Mouse (Mus musculus) retina, adult 2 months (tissue): ENCODE data around the gene Olfr600.
"Not testable (repeated sequence)": the region's sequence is repeated elsewhere in the genome, so short reads cannot be mapped to it uniquely, and the experiment has no call there.

Experiments
- DNase-seq: peaks from one replicate; pipeline ENCODE4 v3.0.0-alpha.2; 2012; ENCODE audit warnings: low read depth, low spot score

The Olfr600 gene

DNA sequence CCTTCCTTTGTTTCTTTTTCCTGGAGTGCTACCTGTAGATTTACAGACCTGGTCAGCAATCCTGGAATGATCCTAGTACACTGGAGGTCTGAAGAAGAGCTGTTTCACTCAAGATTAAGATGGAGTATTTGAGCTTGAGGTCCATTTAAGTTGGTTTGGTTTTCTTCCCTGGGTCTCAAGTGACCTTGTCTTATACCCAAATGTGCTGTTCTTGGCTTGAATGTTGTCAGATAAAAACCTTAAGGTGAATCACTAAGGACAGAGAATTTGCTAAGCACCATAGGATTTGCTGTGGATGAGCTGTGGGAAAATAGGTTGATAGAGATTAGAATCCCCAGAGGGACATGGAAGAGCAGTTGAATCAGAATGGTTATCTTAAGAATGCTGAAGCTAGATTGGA lies at the start of gene Olfr600:
TSS of gene Olfr600 (minus strand) at position 101 of the 400 bp plus-strand sequence.
- no peak for DNase-seq

DNA sequence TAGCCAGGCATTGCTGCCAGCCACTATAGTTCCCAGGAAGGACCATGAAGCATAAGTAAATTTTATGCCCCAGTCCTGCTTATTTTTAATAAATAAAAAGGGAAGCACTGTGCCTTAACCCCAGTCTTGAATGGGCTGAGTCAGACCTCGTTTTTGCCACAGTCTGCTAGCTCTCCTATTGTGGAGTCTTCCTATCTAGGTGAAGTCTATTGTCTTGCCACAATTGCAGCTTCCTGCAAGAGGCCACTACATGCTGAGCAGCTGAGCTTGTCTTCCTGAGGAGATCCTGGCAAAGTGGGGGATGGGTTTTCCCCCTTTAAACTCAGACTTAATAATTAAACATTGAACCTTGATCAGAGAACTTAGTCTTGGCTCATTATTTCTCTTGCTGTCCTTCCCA lies 49.5 kb upstream of the Olfr600 start:
- DNase-seq: no peak

DNA sequence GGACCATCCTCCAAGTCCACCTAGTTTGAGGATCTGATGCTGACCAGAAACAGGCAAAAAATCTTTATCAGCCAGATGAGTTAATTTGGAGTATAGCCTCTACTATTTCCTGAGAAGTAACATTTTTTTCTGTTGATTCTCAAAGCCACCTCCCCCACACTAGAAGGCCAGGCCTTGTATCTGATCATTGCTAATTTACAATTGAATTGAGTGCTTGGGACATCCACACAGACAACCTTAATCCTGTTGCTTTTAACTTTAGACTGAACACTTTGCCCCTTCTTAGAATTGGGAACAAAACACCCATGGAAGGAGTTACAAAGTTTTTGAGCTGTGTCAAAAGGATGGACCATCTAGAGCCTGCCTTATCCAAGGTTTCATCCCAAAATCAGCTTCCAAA lies 48.3 kb upstream of the Olfr600 start:
- no peak for DNase-seq

DNA sequence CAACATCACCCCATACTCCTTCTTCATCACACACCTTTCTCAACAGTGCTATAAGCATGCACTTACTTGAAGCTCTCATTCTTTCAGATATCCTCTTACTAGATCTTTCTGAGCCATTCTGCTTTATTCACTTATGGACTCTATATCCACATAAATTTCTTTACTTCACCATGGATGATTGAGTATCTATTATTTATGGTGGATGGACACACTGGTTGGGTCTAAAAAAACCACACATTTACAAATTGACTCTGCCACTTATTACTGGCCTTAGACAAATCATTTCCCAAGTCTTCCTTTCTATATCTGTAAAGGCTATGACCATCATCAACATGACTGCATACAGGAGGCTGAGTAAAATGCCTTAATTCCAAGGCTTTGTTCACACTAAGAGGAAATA lies 36.6 kb upstream of the Olfr600 start, which contains the start of gene Olfr603:
TSS of gene Olfr603 (minus strand) at position 101 of the 400 bp plus-strand sequence.
- DNase-seq: no peak

DNA sequence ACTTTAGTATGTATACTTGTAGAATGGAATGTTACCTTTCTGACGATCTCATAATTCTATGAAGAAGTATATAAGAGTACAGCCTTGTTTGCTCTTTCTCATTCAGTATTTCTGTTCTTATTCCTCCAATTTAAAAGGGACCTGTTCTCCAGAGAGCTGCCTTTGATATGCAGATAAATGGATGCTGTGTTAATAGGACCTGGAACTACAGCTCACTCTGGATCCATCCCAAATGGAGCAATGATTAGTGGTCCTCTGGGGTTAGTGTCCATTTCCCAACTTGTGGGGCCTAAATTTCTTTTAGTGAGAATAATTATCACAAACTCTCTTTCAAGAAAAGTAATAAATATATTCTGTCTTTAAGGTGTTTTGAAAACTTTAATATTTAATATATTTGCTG lies 13.1 kb upstream of the Olfr600 start, which contains the start of gene Olfr601:
TSS of gene Olfr601 (minus strand) at position 101 of the 400 bp plus-strand sequence.
- no peak for DNase-seq

DNA sequence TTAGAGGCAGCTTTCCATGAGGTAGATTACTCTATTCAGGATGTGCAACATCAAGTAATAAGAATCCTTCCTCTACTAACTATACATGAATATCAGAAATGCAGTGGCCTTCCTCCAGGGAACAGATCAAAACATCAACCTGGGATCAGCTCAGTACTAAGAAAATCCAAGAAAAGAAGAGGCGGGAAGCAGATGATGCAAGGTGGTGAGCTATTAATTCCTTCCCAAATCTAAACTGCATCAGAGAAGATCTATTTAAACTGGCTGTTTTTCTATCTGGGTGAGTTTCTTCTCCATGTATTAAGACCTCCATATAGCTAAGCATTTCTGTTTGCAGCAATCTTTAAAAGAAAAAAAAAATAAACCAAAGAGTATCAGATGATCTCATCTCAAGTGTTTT lies 13.9 kb downstream of the Olfr600 start, which contains the start of gene Olfr599:
TSS of gene Olfr599 (plus strand) at position 301 of the 400 bp plus-strand sequence.
- no peak for DNase-seq

DNA sequence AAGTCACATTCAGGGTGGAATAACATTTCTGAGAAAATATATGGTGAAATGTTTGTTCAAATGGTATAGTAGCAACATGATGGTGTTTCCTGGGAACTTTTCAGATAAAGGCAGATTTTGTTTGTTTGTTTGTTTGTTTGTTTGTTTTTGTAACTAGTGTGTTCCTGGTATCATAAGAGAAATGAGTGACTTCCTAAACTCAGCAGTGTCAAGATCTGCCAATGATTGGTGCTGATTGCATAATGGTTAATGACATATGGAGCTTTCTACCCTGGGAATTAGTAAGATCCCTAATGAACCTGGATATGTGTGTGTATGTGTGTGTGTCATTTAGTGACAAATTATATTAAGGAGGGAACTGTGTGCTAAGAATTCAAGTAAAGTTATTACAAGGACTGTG lies 26.2 kb downstream of the Olfr600 start, which contains the start of gene Olfr598:
TSS of gene Olfr598 (plus strand) at position 301 of the 400 bp plus-strand sequence.
- no peak for DNase-seq

DNA sequence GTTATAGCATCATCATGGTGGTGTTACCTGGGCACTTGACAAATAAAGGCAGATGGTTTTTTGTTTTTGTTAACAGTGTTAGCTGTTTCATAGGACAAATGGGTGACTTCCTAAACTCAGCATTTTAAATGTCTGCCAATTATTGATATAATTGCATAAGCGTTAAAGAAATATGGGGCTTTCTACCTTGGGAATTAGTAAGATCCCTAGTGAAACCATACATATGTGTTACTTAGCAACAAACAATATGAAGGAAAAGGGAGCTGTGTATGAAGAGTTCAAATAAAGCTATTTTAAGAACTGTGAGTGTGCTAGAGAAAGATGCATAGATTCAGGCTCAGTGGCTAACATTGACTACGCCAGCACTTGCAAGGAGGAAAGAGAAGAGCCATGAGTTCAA lies 33.5 kb downstream of the Olfr600 start, which contains the start of gene Olfr597:
TSS of gene Olfr597 (plus strand) at position 301 of the 400 bp plus-strand sequence.
- DNase-seq: not testable (repeated sequence)

DNA sequence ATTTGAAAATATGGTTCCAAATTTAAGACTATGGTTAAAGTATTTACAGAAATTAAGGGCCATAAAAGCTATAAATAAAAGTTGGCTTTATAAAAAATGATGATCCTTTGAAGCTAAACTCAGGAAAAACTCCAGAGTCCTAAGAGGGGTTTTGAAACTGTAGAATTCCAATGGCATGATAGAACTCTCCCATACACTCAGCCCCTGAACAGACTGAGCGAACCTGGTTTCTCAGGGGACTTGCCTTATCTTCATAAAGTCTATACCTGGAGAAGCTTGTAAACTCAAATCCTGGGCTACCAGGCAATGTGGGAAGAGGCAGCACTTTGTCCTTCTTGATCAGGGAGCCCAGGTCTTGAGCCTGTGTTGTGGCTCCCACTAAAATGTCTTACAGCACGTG lies 44.1 kb downstream of the Olfr600 start, which contains the start of gene Olfr596:
TSS of gene Olfr596 (plus strand) at position 301 of the 400 bp plus-strand sequence.
- DNase-seq: not testable (repeated sequence)
